Mouse (Mus musculus): ENCODE measurements around the gene Gdf5.

DNA sequence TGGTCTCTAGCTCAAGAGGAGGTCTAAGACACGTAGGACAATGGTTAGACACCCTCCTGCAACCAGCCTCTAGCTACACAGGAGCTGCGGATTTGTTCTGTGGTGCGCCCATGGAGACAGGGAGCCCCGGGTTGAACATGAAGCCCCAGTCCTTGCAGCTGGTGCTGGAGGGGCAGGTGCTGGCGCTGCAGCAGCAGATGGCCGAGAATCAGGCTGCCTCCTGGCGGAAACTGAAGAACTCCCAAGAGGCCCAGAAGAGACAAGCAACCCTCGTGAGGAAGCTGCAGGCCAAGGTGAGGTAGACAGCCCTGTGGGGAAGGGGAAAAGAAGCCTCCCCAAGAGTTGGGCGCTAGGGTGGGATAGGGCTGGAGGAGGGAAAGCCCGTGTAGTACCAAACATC is 16.7 kb upstream of the Gdf5 start:
- TF ChIP-seq CTCF (IDR thresholded peaks at IDR 0.05; ENCODE audit: extremely low read depth, insufficient read depth, low read length) (no peak), POLR2A (IDR thresholded peaks at IDR 0.05; ENCODE audit: extremely low read depth, insufficient read depth, low read length) (no peak)

Measured in cortical plate, adult 2 months (tissue).